Mouse (Mus musculus) neutrophil, adult 5-6 weeks (primary cell): ENCODE measurements around the gene Pip5k1c. TPM values are rescaled to one million over a fixed set of nuclear protein-coding genes. Genes with fewer than 3 reads are reported as not detected.

Source experiments
- ATAC-seq: fragments of 151-379, 151-347 bp; 2 replicates; pipeline ENCODE4 v1.8.0; 2017; ENCODE audit warnings: mild to moderate bottlenecking, moderate TSS enrichment; ENCODE audit not compliant: insufficient number of reproducible peaks, poor library complexity, low FRiP score, severe bottlenecking; ENCODE audit errors: extremely low read depth
- total RNA-seq: library from RNA; stranded (forward); fragments of 200-1000 nt; gene quantifications from 2 replicates; pipeline ENCODE4 v1.2.3, GENCODE M21; 2017

Pip5k1c gene
- total RNA-seq, 1 experiment from 2014 or later, result 98.0 TPM

GRCm38 (mm10) chr10:81318589-81319329, 26.0 kb downstream of the Pip5k1c start:
- no peak for ATAC-seq

- ATAC-seq, result no peak
These were observed 26.6 kb downstream of the Pip5k1c start for GRCm38 (mm10) chr10:81319330-81319699.

- no peak; the same call in 1 of the 2 replicates for ATAC-seq
These were observed 27.2 kb downstream of the Pip5k1c start for GRCm38 (mm10) chr10:81319741-81320549.

- peak; percentile 80 for ATAC-seq
These were observed 28.0 kb downstream of the Pip5k1c start, which contains the start of gene Cactin for GRCm38 (mm10) chr10:81320550-81321347. Gene Cactin, plus strand, starts transcription at chr10:81321103.

GRCm38 (mm10) chr10:81321436-81321835, 28.7 kb downstream of the Pip5k1c start:
- no peak for ATAC-seq

GRCm38 (mm10) chr10:81322444-81322843, 29.7 kb downstream of the Pip5k1c start:
- ATAC-seq, result no peak

- no peak for ATAC-seq
These were observed 30.5 kb downstream of the Pip5k1c start for GRCm38 (mm10) chr10:81323141-81323775.

GRCm38 (mm10) chr10:81323791-81324530, 31.2 kb downstream of the Pip5k1c start:
- no peak for ATAC-seq

- ATAC-seq, result no peak
These were observed 32.4 kb downstream of the Pip5k1c start for GRCm38 (mm10) chr10:81325176-81325575.

- no peak for ATAC-seq
These were observed 33.0 kb downstream of the Pip5k1c start for GRCm38 (mm10) chr10:81325781-81326180.

GRCm38 (mm10) chr10:81326858-81327257, 34.1 kb downstream of the Pip5k1c start:
- no peak for ATAC-seq

GRCm38 (mm10) chr10:81327959-81328358, 35.2 kb downstream of the Pip5k1c start:
- ATAC-seq, result 0 out of 2 replicates have a peak, but pooled peaks have one; percentile 0

GRCm38 (mm10) chr10:81328386-81328785, 35.6 kb downstream of the Pip5k1c start, which contains the start of gene Tbxa2r:
Gene Tbxa2r, plus strand, starts transcription at chr10:81328731.
- ATAC-seq, result peak; percentile 31

- peak; percentile 47 for ATAC-seq
These were observed 36.6 kb downstream of the Pip5k1c start for GRCm38 (mm10) chr10:81329194-81329975.

GRCm38 (mm10) chr10:81330007-81330406, 37.2 kb downstream of the Pip5k1c start:
- no peak for ATAC-seq

GRCm38 (mm10) chr10:81332277-81332676, 39.5 kb downstream of the Pip5k1c start:
- no peak for ATAC-seq

GRCm38 (mm10) chr10:81334324-81334723, 41.6 kb downstream of the Pip5k1c start:
- ATAC-seq, result no peak
